Mouse (Mus musculus) stomach, postnatal 0 days (tissue): ENCODE results near the gene Fuca1.

Experiments
- CTCF ChIP-seq: IDR thresholded peaks from 2 replicates; pipeline ENCODE4 v1.5.1; 2016; ENCODE audit warnings: antibody characterized with exemption, low read depth, mild to moderate bottlenecking, moderate library complexity
- EP300 ChIP-seq: optimal IDR thresholded peaks from 2 replicates; pipeline ENCODE3; 2016; ENCODE audit warnings: antibody characterized with exemption

DNA sequence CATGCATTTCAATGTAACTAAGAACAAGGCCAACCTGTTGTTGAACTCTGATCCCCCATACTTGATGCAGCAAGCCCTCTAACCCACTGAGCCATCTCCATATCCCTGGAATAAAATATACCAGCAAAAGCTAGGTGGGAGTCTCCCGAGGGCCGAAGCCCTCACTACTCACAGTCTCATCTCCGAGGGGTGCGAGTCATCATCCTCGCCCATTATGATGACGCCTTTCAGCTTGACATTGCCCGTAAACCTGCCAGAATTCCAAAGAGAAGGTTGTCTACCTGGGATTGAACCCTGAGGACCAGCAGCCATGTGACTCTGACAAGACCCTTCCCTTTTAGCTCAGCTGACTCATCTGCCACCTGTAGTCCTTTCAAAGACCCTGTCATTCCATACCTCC is 65.2 kb downstream of the Fuca1 start:
- TF ChIP-seq CTCF (no peak), EP300 (no peak)
